Mouse (Mus musculus) forebrain, embryonic 14.5 days (tissue): Measurements from ENCODE around the gene Elmo1. TPM values are rescaled to one million over a fixed set of nuclear protein-coding genes. Genes with fewer than 3 reads are reported as not detected.
A peak's percentile ranks its signal among the peaks of the same experiment; 100 is the strongest.

Experiments
- ATAC-seq: fragments of 200-750 bp; cut with Nextera tagmentation; 2 replicates; pipeline ENCODE4 v1.8.0; 2017; ENCODE audit warnings: mild to moderate bottlenecking, moderate library complexity
- DNase-seq: peaks from one replicate; pipeline ENCODE4 v3.0.0-alpha.2; 2015; ENCODE audit warnings: low spot score
- H3K27ac ChIP-seq: fragments of 300-500 bp; sonication (generic); 2 replicates; pipeline ENCODE4 v1.5.1; 2014; ENCODE audit warnings: low read depth, mild to moderate bottlenecking, control low read depth, low read length, moderate library complexity
- H3K27me3 ChIP-seq: fragments of 300-500 bp; sonication (generic); replicated peaks from 2 replicates; pipeline ENCODE4 v1.6.1; 2014; ENCODE audit warnings: low read length, control low read depth, mixed read lengths; ENCODE audit not compliant: control insufficient read depth, insufficient read depth
- H3K36me3 ChIP-seq: fragments of 300-500 bp; sonication (generic); 2 replicates; pipeline ENCODE4 v1.6.1; 2014; ENCODE audit warnings: low read length, control low read depth; ENCODE audit not compliant: control insufficient read depth, insufficient read depth
- H3K4me1 ChIP-seq: fragments of 300-500 bp; sonication (generic); 2 replicates; pipeline ENCODE4 v1.6.1; 2014; ENCODE audit warnings: antibody characterized with exemption, low read length, control low read depth; ENCODE audit not compliant: control insufficient read depth, insufficient read depth
- H3K4me2 ChIP-seq: fragments of 300-500 bp; sonication (generic); 2 replicates; pipeline ENCODE4 v1.6.1; 2014; ENCODE audit warnings: mild to moderate bottlenecking, control low read depth, low read length
- H3K4me3 ChIP-seq: fragments of 300-500 bp; sonication (generic); 2 replicates; pipeline ENCODE4 v1.5.1; 2014; ENCODE audit warnings: low read depth, low read length, control low read depth
- H3K9ac ChIP-seq: fragments of 300-500 bp; sonication (generic); 2 replicates; pipeline ENCODE4 v1.6.1; 2014; ENCODE audit warnings: mild to moderate bottlenecking, low read length, control low read depth, moderate library complexity
- H3K9me3 ChIP-seq: fragments of 300-500 bp; sonication (generic); replicated peaks from 2 replicates; pipeline ENCODE4 v1.6.1; 2016; ENCODE audit warnings: low read length, control low read depth, mixed read lengths; ENCODE audit not compliant: control insufficient read depth
- WGBS: fragments of 180-500 bp; shearing (Covaris S2); extraction: QIAGEN DNeasy Blood & Tissue Kit; methylation state at CpG from one replicate; pipeline ENCODE4 v1.1.7; 2014; 5-methylcytosine and 5-hydroxymethylcytosine counted together
- polyA plus RNA-seq: library from polyadenylated mRNA; unstranded; fragments of >200 nt; fragmentation: Nextera tagmentation; extraction: Ambion mirVana; gene quantifications from 2 replicates; pipeline ENCODE4 v1.2.1, GENCODE M21; 2014

Elmo1 gene
- polyA plus RNA-seq, 1 experiment from 2014 or later: 22.6 TPM

- Histone ChIP-seq H3K27ac (no peak overlapping the region), H3K27me3 (no peaks in the 10 kb centered on the region; the same call in 1 of the 2 replicates), H3K9me3 (no peaks in the 10 kb centered on the region), H3K4me2 (no peak overlapping the region), H3K36me3 (no peaks in the 10 kb centered on the region), H3K4me1 (peaks cover 4% of the 10 kb centered on the region; the same call in 1 of the 2 replicates), H3K9ac (no peak overlapping the region), H3K4me3 (no peak overlapping the region)
- DNase-seq (no peak), ATAC-seq (no peak)
- WGBS: 54% methylated on average over 6 of the region's 6 CpGs
These were observed 43.4 kb downstream of the Elmo1 start for GRCm38 (mm10) chr13:20133602-20134394.

GRCm38 (mm10) chr13:20134395-20135225 lies 44.2 kb downstream of the Elmo1 start:
- no peak for DNase-seq
- H3K27me3 ChIP-seq: no peaks in the 10 kb centered on the region; the same call in 1 of the 2 replicates
- 93% methylated on average over 18 of the region's 18 CpGs for WGBS
- no peak overlapping the region for H3K9ac ChIP-seq
- no peak overlapping the region for H3K27ac ChIP-seq
- no peak overlapping the region for H3K4me2 ChIP-seq
- no peaks in the 10 kb centered on the region for H3K36me3 ChIP-seq
- H3K4me1 ChIP-seq: peaks cover 3% of the 10 kb centered on the region; the same call in 1 of the 2 replicates
- ATAC-seq: no peak
- no peak overlapping the region for H3K4me3 ChIP-seq
- H3K9me3 ChIP-seq: no peaks in the 10 kb centered on the region

GRCm38 (mm10) chr13:20136753-20137152 lies 46.4 kb downstream of the Elmo1 start:
- no peak overlapping the region for H3K4me2 ChIP-seq
- H3K27ac ChIP-seq: no peak overlapping the region
- H3K9me3 ChIP-seq: no peaks in the 10 kb centered on the region
- ATAC-seq: no peak
- DNase-seq: no peak
- H3K27me3 ChIP-seq: no peaks in the 10 kb centered on the region
- no peak overlapping the region for H3K4me3 ChIP-seq
- no peak overlapping the region for H3K9ac ChIP-seq
- H3K4me1 ChIP-seq: no peaks in the 10 kb centered on the region
- H3K36me3 ChIP-seq: no peaks in the 10 kb centered on the region

GRCm38 (mm10) chr13:20138466-20138865 lies 48.1 kb downstream of the Elmo1 start:
- WGBS: 52% methylated on average over 3 of the region's 3 CpGs
- H3K4me2 ChIP-seq: no peak overlapping the region
- H3K9ac ChIP-seq: no peak overlapping the region
- no peak overlapping the region for H3K4me3 ChIP-seq
- H3K36me3 ChIP-seq: no peaks in the 10 kb centered on the region
- ATAC-seq: no peak
- H3K4me1 ChIP-seq: no peaks in the 10 kb centered on the region
- H3K9me3 ChIP-seq: no peaks in the 10 kb centered on the region
- no peak overlapping the region for H3K27ac ChIP-seq
- no peak for DNase-seq
- H3K27me3 ChIP-seq: no peaks in the 10 kb centered on the region

GRCm38 (mm10) chr13:20139060-20139459 lies 48.7 kb downstream of the Elmo1 start:
- ATAC-seq: peak; percentile 87
- Histone ChIP-seq H3K9me3 (no peaks in the 10 kb centered on the region), H3K4me2 (no peak overlapping the region), H3K4me1 (no peaks in the 10 kb centered on the region), H3K36me3 (no peaks in the 10 kb centered on the region), H3K4me3 (no peak overlapping the region), H3K27me3 (no peaks in the 10 kb centered on the region), H3K27ac (no peak overlapping the region), H3K9ac (no peak overlapping the region)
- 62% methylated on average over 6 of the region's 6 CpGs for WGBS
- peak; percentile 69 for DNase-seq

GRCm38 (mm10) chr13:20139825-20140665 lies 49.6 kb downstream of the Elmo1 start:
- H3K27ac ChIP-seq: no peak overlapping the region
- peak; percentile 22 for DNase-seq
- no peaks in the 10 kb centered on the region for H3K36me3 ChIP-seq
- ATAC-seq: peak; percentile 14; the same call in 1 of the 2 replicates
- H3K4me1 ChIP-seq: no peaks in the 10 kb centered on the region
- no peak overlapping the region for H3K9ac ChIP-seq
- H3K27me3 ChIP-seq: no peaks in the 10 kb centered on the region
- H3K4me3 ChIP-seq: no peak overlapping the region
- H3K4me2 ChIP-seq: no peak overlapping the region
- WGBS: 83% methylated on average over 4 of the region's 4 CpGs
- H3K9me3 ChIP-seq: no peaks in the 10 kb centered on the region

- no peak overlapping the region for H3K27ac ChIP-seq
- H3K9ac ChIP-seq: no peak overlapping the region
- 26% methylated on average over 1 of the region's 1 CpGs for WGBS
- no peaks in the 10 kb centered on the region for H3K9me3 ChIP-seq
- DNase-seq (no peak), ATAC-seq (no peak)
- no peaks in the 10 kb centered on the region for H3K27me3 ChIP-seq
- H3K4me2 ChIP-seq: no peak overlapping the region
- H3K4me1 ChIP-seq: no peaks in the 10 kb centered on the region
- H3K36me3 ChIP-seq: no peaks in the 10 kb centered on the region
- no peak overlapping the region for H3K4me3 ChIP-seq
These were observed 52.2 kb downstream of the Elmo1 start for GRCm38 (mm10) chr13:20142637-20143036.

- Histone ChIP-seq H3K9ac (no peak overlapping the region), H3K4me2 (no peak overlapping the region), H3K36me3 (no peaks in the 10 kb centered on the region), H3K27ac (no peak overlapping the region), H3K4me3 (no peak overlapping the region), H3K4me1 (no peaks in the 10 kb centered on the region), H3K9me3 (no peaks in the 10 kb centered on the region), H3K27me3 (no peaks in the 10 kb centered on the region)
- no peak for DNase-seq
- no peak for ATAC-seq
- WGBS: 94% methylated on average over 4 of the region's 4 CpGs
These were observed 56.5 kb downstream of the Elmo1 start for GRCm38 (mm10) chr13:20146848-20147247.
